Mouse (Mus musculus) macrophage (primary cell): ENCODE results near the gene Hormad2. TPM values are rescaled to one million over a fixed set of nuclear protein-coding genes. Genes with fewer than 3 reads are reported as not detected.

Experiments
- H3K27ac ChIP-seq: fragments of 350-480 bp; formaldehyde crosslinking; 2 replicates; pipeline ENCODE4 v1.9.0; 2021
- H3K36me3 ChIP-seq: fragments of 350-480 bp; formaldehyde crosslinking; 2 replicates; pipeline ENCODE4 v1.9.0; 2021; ENCODE audit errors: inconsistent target
- H3K4me3 ChIP-seq: fragments of 350-480 bp; formaldehyde crosslinking; 2 replicates; pipeline ENCODE4 v1.9.0; 2021; ENCODE audit errors: inconsistent target
- H3K79me2 ChIP-seq: fragments of 350-480 bp; formaldehyde crosslinking; 2 replicates; pipeline ENCODE4 v1.9.0; 2021; ENCODE audit errors: inconsistent target
- WGBS: methylation state at CpG from one replicate; pipeline ENCODE4 v1.1.7; 2026; ENCODE audit warnings: inconsistent platforms; ENCODE audit not compliant: missing documents; 5-methylcytosine and 5-hydroxymethylcytosine counted together
- polyA plus RNA-seq: library from polyadenylated mRNA; stranded (reverse); fragments of 250-400 nt; gene quantifications from 3 replicates; pipeline ENCODE4 v1.2.4, GENCODE M21; 2018; ENCODE audit warnings: inconsistent platforms
- total RNA-seq, 78 experiments: library from RNA; depleted of rRNA; stranded (reverse); fragments of 250-400 nt; gene quantifications; 1 replicate in 9 of 78; 2 replicates in 24 of 78; 3 replicates in 43 of 78; 4 replicates in 2 of 78; pipeline ENCODE4 v1.2.4; 2018; ENCODE audit warnings: inconsistent platforms in 56 of 78

Hormad2 gene
- total RNA-seq (2018; cell fraction: chromatin; rRNA removed), result not detected
- total RNA-seq (2018; cell fraction: cytosol; rRNA removed), result under 1 TPM in 1 of 26 experiments, not detected in 25; 0.14 TPM
- total RNA-seq (2018; cell fraction: nucleus; rRNA removed), result 1 to 10 TPM in 1 of 26 experiments, under 1 TPM in 1, not detected in 24; 0.59 to 2.0 TPM
- 0.51 TPM in 1 of 3 replicates, not detected in the others for polyA plus RNA-seq

DNA sequence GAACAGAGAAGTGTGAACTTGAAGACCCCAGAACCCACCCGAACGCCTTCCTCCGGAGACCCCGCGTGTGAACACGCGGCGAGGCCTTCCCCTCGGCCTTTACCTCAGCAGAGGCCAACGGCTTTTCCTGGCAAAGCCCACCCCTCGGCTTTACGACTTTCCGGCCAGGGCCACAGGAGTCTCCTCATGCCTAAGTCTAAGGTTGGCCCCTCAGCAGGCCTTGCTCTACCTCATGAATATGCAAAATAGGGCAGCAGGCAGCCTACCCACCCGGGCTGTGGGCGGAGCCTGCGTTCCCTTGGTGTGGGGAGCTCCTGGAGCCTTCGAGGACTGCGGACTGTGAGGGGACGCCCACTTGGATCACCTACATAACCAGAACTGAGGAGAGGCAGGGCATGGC, at the start of gene Hormad2:
Hormad2 (minus strand) TSS at position 128 of the 400 bp plus-strand sequence.
- WGBS, result 79% methylated on average over 19 of the region's 19 CpGs
- no peak within 1 kb of the TSS for H3K4me3 ChIP-seq
- H3K79me2 ChIP-seq, result no peaks in the 10 kb centered on the region
- no peaks in the 10 kb centered on the region for H3K36me3 ChIP-seq
- H3K27ac ChIP-seq, result no peak within 1 kb of the TSS

GRCm38 (mm10) chr11:4489207-4489606, 48.3 kb upstream of the Hormad2 start:
- no peaks in the 10 kb centered on the region for H3K79me2 ChIP-seq
- no peak overlapping the region for H3K4me3 ChIP-seq
- 100% methylated on average over 4 of the region's 4 CpGs for WGBS
- H3K36me3 ChIP-seq, result peaks cover 96% of the 10 kb centered on the region
- no peak overlapping the region for H3K27ac ChIP-seq

GRCm38 (mm10) chr11:4488798-4489197, 47.9 kb upstream of the Hormad2 start:
- Histone ChIP-seq H3K4me3 (no peak overlapping the region), H3K79me2 (no peaks in the 10 kb centered on the region), H3K27ac (no peak overlapping the region), H3K36me3 (peaks cover 99% of the 10 kb centered on the region)
- 100% methylated on average over 2 of the region's 2 CpGs for whole genome bisulfite sequencing

- Histone ChIP-seq H3K79me2 (no peaks in the 10 kb centered on the region), H3K27ac (no peak overlapping the region), H3K4me3 (no peak overlapping the region), H3K36me3 (peaks cover 99% of the 10 kb centered on the region)
- 98% methylated on average over 13 of the region's 13 CpGs for WGBS
These were observed 47.5 kb upstream of the Hormad2 start for GRCm38 (mm10) chr11:4488367-4488766.

DNA sequence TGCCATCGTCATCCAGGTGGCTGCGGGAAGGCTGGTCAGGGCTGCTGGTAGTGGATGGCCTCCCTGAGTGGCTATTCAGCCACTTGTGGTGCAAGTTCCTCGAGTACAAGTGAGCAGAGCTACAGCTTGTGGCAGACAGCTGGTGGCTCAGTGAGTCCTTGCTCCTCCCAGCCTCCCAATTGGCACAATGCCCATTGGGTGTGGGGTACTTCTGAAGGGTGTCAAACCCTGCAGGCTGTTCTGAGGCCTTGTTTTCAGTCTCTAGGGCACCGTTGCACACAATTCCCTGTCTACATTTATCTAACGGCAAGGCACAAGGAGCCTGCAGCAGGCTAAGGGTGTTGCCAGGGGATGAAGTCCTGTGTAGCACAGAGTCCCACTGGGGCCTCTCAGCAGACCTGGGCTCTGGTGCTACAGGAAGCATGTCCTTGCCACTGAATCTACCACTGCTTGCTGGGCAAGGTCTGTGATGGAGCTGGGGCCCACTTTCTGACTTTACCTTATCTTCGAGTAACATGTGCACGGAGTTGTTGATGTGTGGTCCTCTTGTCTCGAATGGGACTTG, 46.6 kb upstream of the Hormad2 start:
- H3K79me2 ChIP-seq, result no peaks in the 10 kb centered on the region
- 85% methylated on average over 8 of the region's 8 CpGs for WGBS
- H3K27ac ChIP-seq, result no peak overlapping the region
- H3K36me3 ChIP-seq, result peaks cover 99% of the 10 kb centered on the region
- H3K4me3 ChIP-seq, result no peak overlapping the region

DNA sequence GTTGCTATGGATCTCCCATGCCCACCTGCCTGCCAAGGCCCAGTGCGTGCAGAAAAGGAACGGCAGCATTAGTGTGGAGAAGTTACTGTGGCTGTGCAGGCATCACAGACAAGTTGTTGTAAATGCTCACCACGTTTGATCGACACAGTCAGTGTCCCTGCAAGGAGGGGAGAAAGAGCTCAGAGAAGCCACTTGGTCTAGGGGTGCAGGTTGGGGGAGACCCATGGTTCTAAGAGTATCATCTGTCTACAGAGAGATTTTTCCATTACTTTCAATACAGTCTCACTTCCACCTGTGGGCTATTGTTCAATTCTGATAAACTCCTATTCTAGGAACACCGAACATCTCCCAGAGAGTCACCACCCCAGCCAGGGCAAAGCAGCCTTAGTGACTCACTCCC, 43.6 kb upstream of the Hormad2 start:
- Histone ChIP-seq H3K4me3 (no peak overlapping the region), H3K36me3 (peaks cover 99% of the 10 kb centered on the region), H3K27ac (no peak overlapping the region), H3K79me2 (no peaks in the 10 kb centered on the region)
- WGBS, result 93% methylated on average over 5 of the region's 5 CpGs

DNA sequence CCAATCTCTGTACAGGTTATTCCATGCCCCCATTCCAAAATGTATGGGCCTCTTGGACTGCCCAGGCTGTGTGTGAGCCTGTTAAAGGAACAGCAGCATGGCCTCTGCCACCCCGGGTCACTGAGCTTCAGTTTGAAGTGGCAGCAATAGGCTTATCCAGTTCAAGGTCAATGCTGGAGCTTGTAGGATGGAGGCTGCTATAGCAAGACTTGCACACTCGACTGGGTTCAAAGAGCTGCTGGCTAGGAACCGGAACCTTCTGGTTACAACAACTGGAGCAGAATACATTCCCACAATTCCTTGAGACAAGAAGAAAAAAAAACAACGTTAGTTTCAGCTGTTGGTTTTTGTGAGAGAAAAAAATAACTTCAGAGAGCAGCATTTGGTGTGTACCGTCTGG, 41.7 kb upstream of the Hormad2 start:
- H3K36me3 ChIP-seq, result peaks cover 87% of the 10 kb centered on the region
- no peak overlapping the region for H3K27ac ChIP-seq
- H3K4me3 ChIP-seq, result no peak overlapping the region
- WGBS, result 96% methylated on average over 5 of the region's 5 CpGs
- no peaks in the 10 kb centered on the region for H3K79me2 ChIP-seq

GRCm38 (mm10) chr11:4476184-4476697, 35.3 kb upstream of the Hormad2 start:
- Histone ChIP-seq H3K79me2 (no peaks in the 10 kb centered on the region), H3K36me3 (peaks cover 23% of the 10 kb centered on the region; the same call in 1 of the 2 replicates), H3K27ac (no peak overlapping the region), H3K4me3 (no peak overlapping the region)
- WGBS, result 84% methylated on average over 4 of the region's 4 CpGs

GRCm38 (mm10) chr11:4472464-4473179, 31.7 kb upstream of the Hormad2 start:
- H3K4me3 ChIP-seq, result no peak overlapping the region

DNA sequence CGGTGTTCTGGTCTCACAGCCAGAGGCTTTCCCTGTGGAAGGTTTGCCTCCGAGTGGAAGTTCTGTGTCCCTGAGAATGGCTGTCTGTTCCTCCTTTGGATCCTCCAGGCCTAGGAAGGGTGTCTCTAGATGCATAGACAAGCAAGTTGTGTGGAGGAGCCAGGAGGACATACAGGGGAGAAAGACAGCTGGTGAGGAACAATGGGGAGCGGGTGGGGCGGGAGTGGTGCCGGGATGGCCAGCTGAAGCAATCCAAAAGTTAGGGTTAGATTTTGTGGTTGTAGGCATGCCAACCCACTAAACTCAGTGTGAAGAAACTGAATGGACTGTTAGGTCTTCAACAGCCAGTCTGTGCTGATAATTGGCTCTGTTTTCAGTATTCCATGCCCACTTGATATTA, 30.8 kb upstream of the Hormad2 start:
- H3K4me3 ChIP-seq, result no peak overlapping the region
- H3K36me3 ChIP-seq, result no peaks in the 10 kb centered on the region
- H3K79me2 ChIP-seq, result no peaks in the 10 kb centered on the region
- WGBS, result 90% methylated on average over 5 of the region's 5 CpGs
- H3K27ac ChIP-seq, result no peak overlapping the region

More at GRCm38 (mm10) chr11:4472464-4473179, 31.7 kb upstream of the Hormad2 start:
- WGBS, result 81% methylated on average over 7 of the region's 7 CpGs
- Histone ChIP-seq H3K79me2 (no peaks in the 10 kb centered on the region), H3K27ac (no peak overlapping the region), H3K36me3 (no peaks in the 10 kb centered on the region)

DNA sequence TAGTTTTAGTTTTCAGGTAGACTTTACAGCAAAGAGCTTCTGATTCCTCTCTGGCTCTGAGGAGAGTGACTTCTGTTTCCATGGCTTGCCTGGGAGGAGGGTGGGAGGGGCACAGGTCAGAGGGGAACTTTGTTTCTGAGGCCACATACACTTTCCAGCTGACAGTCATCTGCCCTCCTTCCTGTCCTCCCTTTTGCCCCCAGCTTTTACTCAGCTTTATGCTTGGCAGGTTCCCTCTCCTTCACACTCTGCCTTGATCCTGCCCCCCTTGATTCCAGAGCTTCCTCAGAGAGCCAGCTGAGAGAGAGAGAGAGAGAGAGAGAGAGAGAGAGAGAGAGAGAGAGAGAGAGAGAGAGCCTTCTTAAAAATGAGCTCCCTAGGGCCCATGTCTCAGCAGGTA, 30.3 kb upstream of the Hormad2 start:
- H3K36me3 ChIP-seq, result no peaks in the 10 kb centered on the region
- H3K79me2 ChIP-seq, result no peaks in the 10 kb centered on the region
- H3K27ac ChIP-seq, result no peak overlapping the region
- no peak overlapping the region for H3K4me3 ChIP-seq

DNA sequence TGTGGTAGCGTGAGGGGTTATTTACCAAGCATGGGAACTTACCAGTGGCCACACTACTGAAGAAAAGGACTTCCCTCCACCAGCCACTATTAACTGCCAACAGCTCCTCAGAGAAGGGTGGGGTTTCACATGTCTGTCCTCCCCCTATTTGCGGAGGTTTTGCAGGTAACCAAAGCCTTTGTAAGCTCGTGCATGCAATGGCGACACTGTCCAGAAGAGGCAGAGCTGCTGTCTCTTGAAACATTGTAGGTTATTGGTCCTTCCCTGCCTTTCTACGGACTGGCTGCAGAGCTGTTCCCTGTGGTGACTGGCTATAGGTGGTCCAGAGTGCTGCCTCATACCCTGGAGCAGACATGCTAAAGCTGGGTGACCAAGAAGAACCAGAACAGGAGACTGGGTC, 28.2 kb upstream of the Hormad2 start:
- H3K36me3 ChIP-seq, result no peaks in the 10 kb centered on the region
- no peak overlapping the region for H3K27ac ChIP-seq
- WGBS, result 91% methylated on average over 5 of the region's 5 CpGs
- H3K79me2 ChIP-seq, result no peaks in the 10 kb centered on the region
- H3K4me3 ChIP-seq, result no peak overlapping the region

- Histone ChIP-seq H3K4me3 (no peak overlapping the region), H3K27ac (no peak overlapping the region), H3K79me2 (no peaks in the 10 kb centered on the region), H3K36me3 (no peaks in the 10 kb centered on the region)
- 86% methylated on average over 1 of the region's 1 CpGs for WGBS
These were observed 26.5 kb upstream of the Hormad2 start for GRCm38 (mm10) chr11:4467436-4467835.

GRCm38 (mm10) chr11:4466191-4466590, 25.3 kb upstream of the Hormad2 start:
- Histone ChIP-seq H3K27ac (no peak overlapping the region), H3K4me3 (no peak overlapping the region), H3K36me3 (no peaks in the 10 kb centered on the region), H3K79me2 (no peaks in the 10 kb centered on the region)
- WGBS, result 83% methylated on average over 4 of the region's 4 CpGs

- WGBS, result 87% methylated on average over 4 of the region's 4 CpGs
These were observed 23.7 kb upstream of the Hormad2 start for GRCm38 (mm10) chr11:4464616-4465015.

More at GRCm38 (mm10) chr11:4464616-4465015, 23.7 kb upstream of the Hormad2 start:
- Histone ChIP-seq H3K79me2 (no peaks in the 10 kb centered on the region), H3K36me3 (no peaks in the 10 kb centered on the region), H3K4me3 (no peak overlapping the region), H3K27ac (no peak overlapping the region)
